ENCODE assay signal across 8 mouse cellular contexts in genomic region chr5:109557321-109558122, GRCm38 (mm10). TPM values are rescaled to one million over a fixed set of nuclear protein-coding genes. Genes with fewer than 3 reads are reported as not detected.
DNase-seq lines count a peak whose midpoint lies in the region; ATAC-seq and TF ChIP-seq lines count a peak whose summit lies in the region.

No protein-coding gene starts in this region.

- H3K9ac ChIP-seq in embryonic facial prominence, embryonic 11.5 days (replicated peaks; ENCODE audit: low read length), result no peak overlapping the region
- H3K9ac ChIP-seq in midbrain, embryonic 12.5 days (replicated peaks), result no peak overlapping the region; the same call in 1 of the 2 replicates

- TF ChIP-seq CTCF in spleen, adult 2 months (IDR thresholded peaks at IDR 0.05; ENCODE audit: extremely low read depth, insufficient read depth, insufficient read length, insufficient replicate concordance), result no peak

- peak; percentile 97 to 98 for DNase-seq in right cerebral cortex, adult 2 months (ENCODE audit: low spot score in 2 of 2)
- no peak for DNase-seq in right cerebral cortex, adult 18-20 months
- peak; percentile 97 for DNase-seq in embryonic facial prominence, embryonic 11.5 days (ENCODE audit: low spot score)
- peak; percentile 100 for DNase-seq in heart, adult 11 months
- DNase-seq in kidney, adult 18-20 months, result peak; percentile 89
- DNase-seq in limb, embryonic 10.5 days (ENCODE audit: low spot score), result peak; percentile 95
- peak; percentile 92 to 98 for DNase-seq in spleen, adult 2 months (ENCODE audit: low read depth in 1 of 2, low spot score in 2 of 2)

- no peaks in the 10 kb centered on the region for H3K27me3 ChIP-seq in embryonic facial prominence, embryonic 11.5 days (ENCODE audit: control insufficient read depth, insufficient read depth, low read length)
- no peaks in the 10 kb centered on the region for H3K27me3 ChIP-seq in limb, embryonic 10.5 days (ENCODE audit: low read depth, poor library complexity, severe bottlenecking)
- no peaks in the 10 kb centered on the region for H3K27me3 ChIP-seq in midbrain, embryonic 12.5 days
- H3K27me3 ChIP-seq in spleen, adult 2 months (ENCODE audit: control insufficient read depth, insufficient read depth, low read length), result no peaks in the 10 kb centered on the region

- H3K36me3 ChIP-seq in embryonic facial prominence, embryonic 11.5 days (replicated peaks; ENCODE audit: control insufficient read depth, insufficient read depth, low read depth, low read length), result no peaks in the 10 kb centered on the region
- peaks cover 36% of the 10 kb centered on the region for H3K36me3 ChIP-seq in limb, embryonic 10.5 days
- H3K36me3 ChIP-seq in midbrain, embryonic 12.5 days, result peaks cover 24% of the 10 kb centered on the region
- peaks cover 12% of the 10 kb centered on the region for H3K36me3 ChIP-seq in spleen, adult 2 months (ENCODE audit: control insufficient read depth, insufficient read depth, low read length)

- no peaks in the 10 kb centered on the region for H3K4me1 ChIP-seq in embryonic facial prominence, embryonic 11.5 days (ENCODE audit: control insufficient read depth, insufficient read depth, low read length)
- H3K4me1 ChIP-seq in limb, embryonic 10.5 days, result no peaks in the 10 kb centered on the region
- H3K4me1 ChIP-seq in midbrain, embryonic 12.5 days, result no peaks in the 10 kb centered on the region
- H3K4me1 ChIP-seq in spleen, adult 2 months (ENCODE audit: control insufficient read depth, insufficient read depth, insufficient read length), result no peaks in the 10 kb centered on the region; the same call in 1 of the 2 replicates

- TF ChIP-seq POLR2A in spleen, adult 2 months (IDR thresholded peaks at IDR 0.05; ENCODE audit: low read depth, low read length), result no peak

- peak; percentile 73 for ATAC-seq in embryonic facial prominence, embryonic 11.5 days (replicated peaks; ENCODE audit: insufficient number of reproducible peaks, low FRiP score, low TSS enrichment, low read depth)
- ATAC-seq in midbrain, embryonic 12.5 days (ENCODE audit: low FRiP score, low read depth), result peak; percentile 72

- H3K4me2 ChIP-seq in embryonic facial prominence, embryonic 11.5 days (ENCODE audit: low read depth, low read length), result peak overlapping the region; percentile 48
- peak overlapping the region; percentile 49 for H3K4me2 ChIP-seq in midbrain, embryonic 12.5 days (replicated peaks)

- H3K4me3 ChIP-seq in embryonic facial prominence, embryonic 11.5 days (ENCODE audit: low read depth, low read length), result peak overlapping the region; percentile 58
- H3K4me3 ChIP-seq in limb, embryonic 10.5 days, result peak overlapping the region; percentile 76
- H3K4me3 ChIP-seq in midbrain, embryonic 12.5 days, result peak overlapping the region; percentile 69
- peak overlapping the region; percentile 99 for H3K4me3 ChIP-seq in spleen, adult 2 months (ENCODE audit: extremely low read depth, insufficient read depth, insufficient read length)

- peaks cover 16% of the 10 kb centered on the region for H3K9me3 ChIP-seq in embryonic facial prominence, embryonic 11.5 days (replicated peaks; ENCODE audit: control insufficient read depth, low read length)
- H3K9me3 ChIP-seq in limb, embryonic 10.5 days (replicated peaks), result peaks cover 35% of the 10 kb centered on the region
- peaks cover 51% of the 10 kb centered on the region for H3K9me3 ChIP-seq in midbrain, embryonic 12.5 days

- under 1% methylated on average over 35 of the region's 35 CpGs for WGBS in embryonic facial prominence, embryonic 11.5 days
- under 1% methylated on average over 35 of the region's 35 CpGs for WGBS in limb, embryonic 10.5 days
- under 1% methylated on average over 35 of the region's 35 CpGs for WGBS in midbrain, embryonic 12.5 days
- WGBS in spleen, adult 2 months, result under 1% methylated on average over 35 of the region's 35 CpGs

- H3K27ac ChIP-seq in embryonic facial prominence, embryonic 11.5 days (replicated peaks; ENCODE audit: low read depth, low read length), result peak overlapping the region; percentile 68
- peak overlapping the region; percentile 93 for H3K27ac ChIP-seq in limb, embryonic 10.5 days
- peak overlapping the region; percentile 90 for H3K27ac ChIP-seq in midbrain, embryonic 12.5 days (replicated peaks)
- H3K27ac ChIP-seq in spleen, adult 2 months (ENCODE audit: insufficient read depth, low read length), result peak overlapping the region; percentile 100

RNA-seq across cellular contexts. Expression of gene Crlf2, which starts 1.3 kb away (rescaled TPM):
- polyA plus RNA-seq in embryonic facial prominence, embryonic 11.5 days (2014; fragmentation: Nextera tagmentation; extraction: Ambion mirVana), result 1.9 and 2.6 TPM in 2 replicates
- polyA plus RNA-seq in limb, embryonic 10.5 days (2016; fragmentation: Nextera tagmentation; extraction: Ambion mirVana), result 7.0 and 8.1 TPM in 2 replicates
- polyA plus RNA-seq in midbrain, embryonic 12.5 days (2016; fragmentation: Nextera tagmentation; extraction: Ambion mirVana), result 5.7 TPM in 2 replicates
- polyA plus RNA-seq in spleen, adult 2 months (2012; rRNA removed), result 88.7 and 96.9 TPM in 2 replicates
